Mouse (Mus musculus) embryonic facial prominence, embryonic 15.5 days (tissue): ENCODE results near the gene Zfp639. TPM values are rescaled to one million over a fixed set of nuclear protein-coding genes. Genes with fewer than 3 reads are reported as not detected.

Source experiments
- ATAC-seq: fragments of 200-750 bp; cut with Nextera tagmentation; 2 replicates; pipeline ENCODE4 v1.8.0; 2017; ENCODE audit warnings: low read depth, moderate TSS enrichment; ENCODE audit not compliant: insufficient number of reproducible peaks, low FRiP score, low TSS enrichment
- H3K27ac ChIP-seq: fragments of 300-500 bp; sonication (generic); replicated peaks from 2 replicates; pipeline ENCODE4 v1.5.1; 2015; ENCODE audit warnings: mild to moderate bottlenecking, inconsistent platforms
- H3K27me3 ChIP-seq: fragments of 300-500 bp; sonication (generic); 2 replicates; pipeline ENCODE4 v1.6.1; 2015; ENCODE audit warnings: inconsistent platforms
- H3K36me3 ChIP-seq: fragments of 300-500 bp; sonication (generic); 2 replicates; pipeline ENCODE4 v1.6.1; 2015; ENCODE audit warnings: mild to moderate bottlenecking, inconsistent platforms
- H3K4me1 ChIP-seq: fragments of 300-500 bp; sonication (generic); 2 replicates; pipeline ENCODE4 v1.6.1; 2015; ENCODE audit warnings: inconsistent platforms
- H3K4me2 ChIP-seq: fragments of 300-500 bp; sonication (generic); replicated peaks from 2 replicates; pipeline ENCODE4 v1.6.1; 2015; ENCODE audit warnings: mild to moderate bottlenecking, inconsistent platforms
- H3K4me3 ChIP-seq: fragments of 300-500 bp; sonication (generic); replicated peaks from 2 replicates; pipeline ENCODE4 v1.5.1; 2015; ENCODE audit warnings: mild to moderate bottlenecking, inconsistent platforms
- H3K9ac ChIP-seq: fragments of 300-500 bp; sonication (generic); 2 replicates; pipeline ENCODE4 v1.6.1; 2015; ENCODE audit warnings: inconsistent platforms
- H3K9me3 ChIP-seq: fragments of 300-500 bp; sonication (generic); replicated peaks from 2 replicates; pipeline ENCODE4 v1.6.1; 2016; ENCODE audit warnings: inconsistent platforms
- WGBS: fragments of 180-500 bp; shearing (Covaris S2); methylation state at CpG from one replicate; pipeline ENCODE4 v1.1.7; 2015; 5-methylcytosine and 5-hydroxymethylcytosine counted together
- polyA plus RNA-seq: library from polyadenylated mRNA; unstranded; fragments of >200 nt; fragmentation: Nextera tagmentation; extraction: Ambion mirVana; gene quantifications from 2 replicates; pipeline ENCODE4 v1.2.1, GENCODE M21; 2015

Gene Zfp639
- polyA plus RNA-seq, 1 experiment from 2014 or later: 43.2 TPM

GRCm38 (mm10) chr3:32490076-32490927 is 19.8 kb upstream of the Zfp639 start:
- no peaks in the 10 kb centered on the region for H3K9me3 ChIP-seq
- H3K36me3 ChIP-seq: no peaks in the 10 kb centered on the region
- no peak overlapping the region for H3K27ac ChIP-seq
- no peak overlapping the region for H3K9ac ChIP-seq
- 0 out of 2 replicates have a peak, but pooled peaks cover under 1% of the 10 kb centered on the region for H3K4me1 ChIP-seq
- H3K4me2 ChIP-seq: no peak overlapping the region
- no peak; the same call in 1 of the 2 replicates for ATAC-seq
- WGBS: 77% methylated on average over 15 of the region's 15 CpGs
- no peak overlapping the region for H3K4me3 ChIP-seq
- H3K27me3 ChIP-seq: no peaks in the 10 kb centered on the region

GRCm38 (mm10) chr3:32490928-32491315 is 19.1 kb upstream of the Zfp639 start:
- Histone ChIP-seq H3K4me3 (no peak overlapping the region), H3K36me3 (no peaks in the 10 kb centered on the region), H3K4me2 (no peak overlapping the region), H3K27ac (no peak overlapping the region), H3K4me1 (peaks cover 6% of the 10 kb centered on the region; the same call in 1 of the 2 replicates), H3K9me3 (no peaks in the 10 kb centered on the region), H3K27me3 (no peaks in the 10 kb centered on the region), H3K9ac (no peak overlapping the region)
- no peak for ATAC-seq

- no peak within 1 kb of the TSS for H3K27ac ChIP-seq
- H3K4me2 ChIP-seq: no peak within 1 kb of the TSS
- H3K4me1 ChIP-seq: peaks cover 6% of the 10 kb centered on the region; the same call in 1 of the 2 replicates
- no peak within 1 kb of the TSS for H3K9ac ChIP-seq
- 76% methylated on average over 11 of the region's 11 CpGs for WGBS
- no peaks in the 10 kb centered on the region for H3K9me3 ChIP-seq
- H3K27me3 ChIP-seq: no peaks in the 10 kb centered on the region
- H3K36me3 ChIP-seq: no peaks in the 10 kb centered on the region
- H3K4me3 ChIP-seq: no peak within 1 kb of the TSS
- ATAC-seq: 0 out of 2 replicates have a peak, but pooled peaks have one; percentile 43
These were observed 17.7 kb upstream of the Zfp639 start, which contains the start of gene Kcnmb3 for GRCm38 (mm10) chr3:32492097-32493090. TSS of gene Kcnmb3 (minus strand) at chr3:32492231.

GRCm38 (mm10) chr3:32494387-32495087 is 15.5 kb upstream of the Zfp639 start:
- Histone ChIP-seq H3K4me2 (no peak overlapping the region), H3K27me3 (no peaks in the 10 kb centered on the region), H3K4me1 (peaks cover 6% of the 10 kb centered on the region; the same call in 1 of the 2 replicates), H3K9me3 (no peaks in the 10 kb centered on the region), H3K4me3 (no peak overlapping the region), H3K9ac (no peak overlapping the region), H3K36me3 (no peaks in the 10 kb centered on the region), H3K27ac (no peak overlapping the region)
- ATAC-seq: no peak
- 71% methylated on average over 8 of the region's 8 CpGs for WGBS

GRCm38 (mm10) chr3:32495088-32495770 is 14.8 kb upstream of the Zfp639 start:
- 41% methylated on average over 8 of the region's 8 CpGs for WGBS
- H3K9me3 ChIP-seq: no peaks in the 10 kb centered on the region
- no peak for ATAC-seq
- no peak overlapping the region for H3K4me2 ChIP-seq
- no peak overlapping the region for H3K9ac ChIP-seq
- H3K27me3 ChIP-seq: no peaks in the 10 kb centered on the region
- H3K36me3 ChIP-seq: no peaks in the 10 kb centered on the region
- no peak overlapping the region for H3K27ac ChIP-seq
- no peak overlapping the region for H3K4me3 ChIP-seq
- peaks cover 6% of the 10 kb centered on the region; the same call in 1 of the 2 replicates for H3K4me1 ChIP-seq

- no peak overlapping the region for H3K9ac ChIP-seq
- WGBS: 37% methylated on average over 8 of the region's 8 CpGs
- no peak overlapping the region for H3K4me2 ChIP-seq
- H3K9me3 ChIP-seq: no peaks in the 10 kb centered on the region
- H3K4me1 ChIP-seq: peaks cover 6% of the 10 kb centered on the region; the same call in 1 of the 2 replicates
- peak; percentile 36; the same call in 1 of the 2 replicates for ATAC-seq
- no peak overlapping the region for H3K27ac ChIP-seq
- no peaks in the 10 kb centered on the region for H3K36me3 ChIP-seq
- H3K4me3 ChIP-seq: no peak overlapping the region
- no peaks in the 10 kb centered on the region for H3K27me3 ChIP-seq
These were observed 14.0 kb upstream of the Zfp639 start for GRCm38 (mm10) chr3:32495856-32496710.

GRCm38 (mm10) chr3:32496711-32497070 is 13.4 kb upstream of the Zfp639 start:
- H3K4me2 ChIP-seq: no peak overlapping the region
- no peaks in the 10 kb centered on the region for H3K36me3 ChIP-seq
- H3K27me3 ChIP-seq: no peaks in the 10 kb centered on the region
- H3K9ac ChIP-seq: no peak overlapping the region
- WGBS: 96% methylated on average over 1 of the region's 1 CpGs
- peaks cover 6% of the 10 kb centered on the region; the same call in 1 of the 2 replicates for H3K4me1 ChIP-seq
- H3K4me3 ChIP-seq: no peak overlapping the region
- ATAC-seq: no peak
- H3K27ac ChIP-seq: no peak overlapping the region
- no peaks in the 10 kb centered on the region for H3K9me3 ChIP-seq

- H3K4me3 ChIP-seq: no peak overlapping the region
- H3K27ac ChIP-seq: no peak overlapping the region
- no peaks in the 10 kb centered on the region for H3K9me3 ChIP-seq
- H3K9ac ChIP-seq: no peak overlapping the region
- H3K27me3 ChIP-seq: no peaks in the 10 kb centered on the region
- ATAC-seq: no peak
- H3K36me3 ChIP-seq: no peaks in the 10 kb centered on the region
- H3K4me2 ChIP-seq: no peak overlapping the region
- peaks cover 5% of the 10 kb centered on the region; the same call in 1 of the 2 replicates for H3K4me1 ChIP-seq
- 89% methylated on average over 2 of the region's 2 CpGs for WGBS
These were observed 9.7 kb upstream of the Zfp639 start for GRCm38 (mm10) chr3:32500346-32500745.

GRCm38 (mm10) chr3:32505841-32506240 is 4.2 kb upstream of the Zfp639 start:
- 72% methylated on average over 3 of the region's 3 CpGs for WGBS
- no peak overlapping the region for H3K27ac ChIP-seq
- ATAC-seq: no peak
- no peaks in the 10 kb centered on the region for H3K27me3 ChIP-seq
- H3K36me3 ChIP-seq: no peaks in the 10 kb centered on the region
- no peaks in the 10 kb centered on the region for H3K9me3 ChIP-seq
- no peak overlapping the region for H3K9ac ChIP-seq
- H3K4me2 ChIP-seq: no peak overlapping the region
- H3K4me3 ChIP-seq: no peak overlapping the region
- peaks cover 11% of the 10 kb centered on the region for H3K4me1 ChIP-seq
